Mouse (Mus musculus) macrophage (primary cell): Measurements from ENCODE around the gene Pnpla2. TPM values are rescaled to one million over a fixed set of nuclear protein-coding genes. Genes with fewer than 3 reads are reported as not detected.

Experiments used
- polyA plus RNA-seq: library from polyadenylated mRNA; stranded (reverse); fragments of 250-400 nt; gene quantifications from 3 replicates; pipeline ENCODE4 v1.2.4, GENCODE M21; 2018; ENCODE audit warnings: inconsistent platforms

Gene Pnpla2
- polyA plus RNA-seq, 1 experiment from 2014 or later: 135 TPM

Other genes starting within 250 kb of the Pnpla2 start
- not detected in 3 replicates for gene Lmntd2, start 241.1 kb upstream of the Pnpla2 start, polyA plus RNA-seq
- gene Rassf7, start 239.3 kb upstream of the Pnpla2 start, polyA plus RNA-seq: 0.60 to 3.0 TPM (median 2.4 TPM) in 3 replicates
- 36.7 to 44.4 TPM (median 42.6 TPM) in 3 replicates for gene Phrf1, start 226.4 kb upstream of the Pnpla2 start, polyA plus RNA-seq
- 119 to 344 TPM (median 190 TPM) in 3 replicates for gene Irf7, start 188.7 kb upstream of the Pnpla2 start, polyA plus RNA-seq
- gene Cdhr5, start 178.4 kb upstream of the Pnpla2 start, polyA plus RNA-seq: not detected in 3 replicates
- not detected in 3 replicates for gene Sct, start 176.1 kb upstream of the Pnpla2 start, polyA plus RNA-seq
- 0.09 TPM in 1 of 3 replicates, not detected in the others for gene Drd4, start 163.2 kb upstream of the Pnpla2 start, polyA plus RNA-seq
- gene Deaf1, start 127.5 kb upstream of the Pnpla2 start, polyA plus RNA-seq: 14.6 to 16.7 TPM (median 16.5 TPM) in 3 replicates
- gene Tmem80, start 127.5 kb upstream of the Pnpla2 start, polyA plus RNA-seq: 10.2 to 25.3 TPM (median 18.7 TPM) in 3 replicates
- not detected in 3 replicates for gene Eps8l2, start 116.3 kb upstream of the Pnpla2 start, polyA plus RNA-seq
- 238 to 467 TPM (median 415 TPM) in 3 replicates for gene Taldo1, start 63.0 kb upstream of the Pnpla2 start, polyA plus RNA-seq
- gene Gatd1, start 41.1 kb upstream of the Pnpla2 start, polyA plus RNA-seq: 8.0 to 25.6 TPM (median 17.6 TPM) in 3 replicates
- gene Cend1, start 25.7 kb upstream of the Pnpla2 start, polyA plus RNA-seq: not detected in 3 replicates
- gene Slc25a22, start 17.3 kb upstream of the Pnpla2 start, polyA plus RNA-seq: 12.7 to 36.5 TPM (median 27.8 TPM) in 3 replicates
- gene Pidd1, start 11.2 kb upstream of the Pnpla2 start, polyA plus RNA-seq: 1.5 to 4.4 TPM (median 1.7 TPM) in 3 replicates
- 766 to 855 TPM (median 779 TPM) in 3 replicates for gene Rplp2, start 7.8 kb upstream of the Pnpla2 start, polyA plus RNA-seq
- gene Cracr2b, start 5.9 kb downstream of the Pnpla2 start, polyA plus RNA-seq: 15.7 to 22.0 TPM (median 19.0 TPM) in 3 replicates
- 58.4 to 83.6 TPM (median 60.3 TPM) in 3 replicates for gene Cd151, start 12.2 kb downstream of the Pnpla2 start, polyA plus RNA-seq
- 8.3 to 22.8 TPM (median 12.8 TPM) in 3 replicates for gene Polr2l, start 19.9 kb downstream of the Pnpla2 start, polyA plus RNA-seq
- 48.8 to 142 TPM (median 129 TPM) in 3 replicates for gene Tspan4, start 20.0 kb downstream of the Pnpla2 start, polyA plus RNA-seq
- 23.1 to 31.1 TPM (median 25.0 TPM) in 3 replicates for gene Chid1, start 84.7 kb downstream of the Pnpla2 start, polyA plus RNA-seq
- gene Ap2a2, start 107.0 kb downstream of the Pnpla2 start, polyA plus RNA-seq: 86.4 to 118 TPM (median 89.9 TPM) in 3 replicates
- gene Muc6, start 200.1 kb downstream of the Pnpla2 start, polyA plus RNA-seq: 0.04 to 0.07 TPM in 2 of 3 replicates, not detected in the other
- 0.07 to 0.14 TPM in 2 of 3 replicates, not detected in the other for gene Muc2, start 235.1 kb downstream of the Pnpla2 start, polyA plus RNA-seq